In genomic region chr1:165705368-165705767, GRCm38 (mm10) we compare ENCODE assay signal across 14 mouse cellular contexts. TPM values are rescaled to one million over a fixed set of nuclear protein-coding genes. Genes with fewer than 3 reads are reported as not detected.
A peak's percentile ranks its signal among the peaks of the same experiment; 100 is the strongest.
DNase-seq lines count a peak whose midpoint lies in the region; ATAC-seq and TF ChIP-seq lines count a peak whose summit lies in the region.
"Had no signal": no experiment of that assay in that cellular context is flagged by ENCODE, and none has a peak within 500 bp of the region (broad histone marks: within the 10 kb centered on the region; RNA-seq: fewer than 3 reads in every experiment).

No protein-coding gene starts in this region.

- H3K27me3 ChIP-seq in heart, embryonic 10.5 days (ENCODE audit: insufficient read depth, poor library complexity, severe bottlenecking) = no peaks in the 10 kb centered on the region
- no peaks in the 10 kb centered on the region for H3K27me3 ChIP-seq in lung, embryonic 15.5 days
- peaks cover 7% of the 10 kb centered on the region for H3K27me3 ChIP-seq in small intestine, adult 2 months (ENCODE audit: control insufficient read depth, insufficient read depth, low read length)

- TF ChIP-seq CTCF in small intestine, adult 2 months (IDR thresholded peaks at IDR 0.05; ENCODE audit: extremely low read depth, insufficient read length, insufficient replicate concordance, low read depth, low read length) = no peak

- H3K4me1 ChIP-seq in heart, embryonic 10.5 days = peaks cover 83% of the 10 kb centered on the region
- peaks cover 61% of the 10 kb centered on the region for H3K4me1 ChIP-seq in lung, embryonic 15.5 days
- peaks cover 23% of the 10 kb centered on the region for H3K4me1 ChIP-seq in small intestine, adult 2 months (ENCODE audit: control insufficient read depth, insufficient read depth, insufficient read length, low read length)

- TF ChIP-seq POLR2A in small intestine, adult 2 months (IDR thresholded peaks at IDR 0.05; ENCODE audit: low read depth, low read length) = no peak

- 45% methylated on average over 6 of the region's 6 CpGs for WGBS in heart, embryonic 10.5 days
- WGBS in lung, embryonic 15.5 days = 63% methylated on average over 6 of the region's 6 CpGs
- WGBS in small intestine, adult 2 months = 69% methylated on average over 6 of the region's 6 CpGs

- DNase-seq in heart, embryonic 10.5 days (ENCODE audit: low spot score) = no peak
- DNase-seq in heart, postnatal 4 days = no peak
- DNase-seq in lung, postnatal 4 days = no peak
- DNase-seq in induced T-regulatory cell, adult 2 months (ENCODE audit: low read depth) = peak; percentile 65
- no peak for DNase-seq in frontal cortex, adult 2 months (ENCODE audit: extremely low spot score in 1 of 2, low spot score in 1 of 2)
- no peak for DNase-seq in frontal cortex, postnatal 25 days (ENCODE audit: low spot score in 2 of 2)
- DNase-seq: adrenal gland, adult 8-10 months; left cerebral cortex, postnatal 4 days had no signal

- peak overlapping the region; percentile 97 for H3K27ac ChIP-seq in heart, embryonic 10.5 days
- no peak overlapping the region for H3K27ac ChIP-seq in lung, embryonic 15.5 days
- peak overlapping the region; percentile 52; the same call in 1 of the 2 replicates for H3K27ac ChIP-seq in small intestine, adult 2 months (ENCODE audit: insufficient read depth, low read depth, low read length)
- H3K27ac ChIP-seq: hindbrain, embryonic 10.5 days; neural tube, embryonic 12.5 days had no signal

- no peak for ATAC-seq in lung, embryonic 15.5 days (ENCODE audit: borderline replicate concordance, extremely low read depth, low FRiP score, low TSS enrichment)
- ATAC-seq: Patski had no signal

- 0 out of 2 replicates have a peak, but pooled peaks cover 7% of the 10 kb centered on the region for H3K36me3 ChIP-seq in heart, embryonic 10.5 days
- H3K36me3 ChIP-seq in lung, embryonic 15.5 days = no peaks in the 10 kb centered on the region
- H3K36me3 ChIP-seq in small intestine, adult 2 months (ENCODE audit: control insufficient read depth, insufficient read depth, low read length) = no peaks in the 10 kb centered on the region
- H3K36me3 ChIP-seq: hindbrain, embryonic 10.5 days; neural tube, embryonic 12.5 days had no signal

- H3K4me2 ChIP-seq in lung, embryonic 15.5 days = peak overlapping the region; percentile 79
- H3K4me2 ChIP-seq: neural tube, embryonic 12.5 days had no signal

- H3K9ac ChIP-seq in lung, embryonic 15.5 days = no peak overlapping the region
- H3K9ac ChIP-seq: neural tube, embryonic 12.5 days had no signal

- H3K9me3 ChIP-seq in heart, embryonic 10.5 days = no peaks in the 10 kb centered on the region
- H3K9me3 ChIP-seq in lung, embryonic 15.5 days = no peaks in the 10 kb centered on the region
- H3K9me3 ChIP-seq: hindbrain, embryonic 10.5 days; neural tube, embryonic 12.5 days had no signal

- H3K4me3 ChIP-seq in heart, embryonic 10.5 days = peak overlapping the region; percentile 73
- H3K4me3 ChIP-seq in lung, embryonic 15.5 days = no peak overlapping the region
- H3K4me3 ChIP-seq in small intestine, adult 2 months (ENCODE audit: low read depth, low read length) = no peak overlapping the region
- H3K4me3 ChIP-seq: erythroblast, embryonic 14.5 days; hindbrain, embryonic 10.5 days; neural tube, embryonic 12.5 days had no signal

RNA-seq across cellular contexts. Expression of gene Rcsd1, which starts 4.2 kb away (rescaled TPM):
- polyA plus RNA-seq in heart, embryonic 10.5 days (2016; fragmentation: Nextera tagmentation; extraction: Ambion mirVana) = 100 and 130 TPM in 2 replicates
- 100 to 1,000 TPM; 107 to 115 TPM for total RNA-seq in heart, postnatal 4 days (2021)
- 37.8 and 42.8 TPM in 2 replicates for polyA plus RNA-seq in lung, embryonic 15.5 days (2015; fragmentation: Nextera tagmentation; extraction: Ambion mirVana)
- polyA plus RNA-seq in small intestine, adult 2 months (2012; rRNA removed) = 4.7 and 9.2 TPM in 2 replicates
- polyA plus RNA-seq in frontal cortex, adult 2 months (2012; rRNA removed) = 6.2 and 6.8 TPM in 2 replicates

RNA-seq across cellular contexts. Expression of gene Creg1, which starts 58.2 kb away (rescaled TPM):
- polyA plus RNA-seq in heart, embryonic 10.5 days (2016; fragmentation: Nextera tagmentation; extraction: Ambion mirVana) = 76.2 and 85.1 TPM in 2 replicates
- total RNA-seq in heart, postnatal 4 days (2021) = 10 to 100 TPM; 24.3 to 28.7 TPM
- polyA plus RNA-seq in lung, embryonic 15.5 days (2015; fragmentation: Nextera tagmentation; extraction: Ambion mirVana) = 66.3 and 74.9 TPM in 2 replicates
- polyA plus RNA-seq in small intestine, adult 2 months (2012; rRNA removed) = 29.4 and 48.2 TPM in 2 replicates
- polyA plus RNA-seq in frontal cortex, adult 2 months (2012; rRNA removed) = 33.9 and 36.1 TPM in 2 replicates
